Mouse (Mus musculus) testis, adult 2 months (tissue): ENCODE results near the gene Elk3.

Experiments used
- CTCF ChIP-seq: fragments of 200-500 bp; IDR thresholded peaks from 2 replicates; pipeline ENCODE4 v1.5.1; 2012; ENCODE audit warnings: low read depth, mild to moderate bottlenecking, inconsistent platforms, low read length, moderate library complexity; ENCODE audit not compliant: control insufficient read depth, insufficient read depth, insufficient replicate concordance
- POLR2A ChIP-seq: fragments of 200-500 bp; IDR thresholded peaks from 2 replicates; pipeline ENCODE4 v1.6.1; 2012; ENCODE audit warnings: low read depth, mild to moderate bottlenecking, inconsistent platforms, low read length, moderate library complexity; ENCODE audit not compliant: control insufficient read depth

DNA sequence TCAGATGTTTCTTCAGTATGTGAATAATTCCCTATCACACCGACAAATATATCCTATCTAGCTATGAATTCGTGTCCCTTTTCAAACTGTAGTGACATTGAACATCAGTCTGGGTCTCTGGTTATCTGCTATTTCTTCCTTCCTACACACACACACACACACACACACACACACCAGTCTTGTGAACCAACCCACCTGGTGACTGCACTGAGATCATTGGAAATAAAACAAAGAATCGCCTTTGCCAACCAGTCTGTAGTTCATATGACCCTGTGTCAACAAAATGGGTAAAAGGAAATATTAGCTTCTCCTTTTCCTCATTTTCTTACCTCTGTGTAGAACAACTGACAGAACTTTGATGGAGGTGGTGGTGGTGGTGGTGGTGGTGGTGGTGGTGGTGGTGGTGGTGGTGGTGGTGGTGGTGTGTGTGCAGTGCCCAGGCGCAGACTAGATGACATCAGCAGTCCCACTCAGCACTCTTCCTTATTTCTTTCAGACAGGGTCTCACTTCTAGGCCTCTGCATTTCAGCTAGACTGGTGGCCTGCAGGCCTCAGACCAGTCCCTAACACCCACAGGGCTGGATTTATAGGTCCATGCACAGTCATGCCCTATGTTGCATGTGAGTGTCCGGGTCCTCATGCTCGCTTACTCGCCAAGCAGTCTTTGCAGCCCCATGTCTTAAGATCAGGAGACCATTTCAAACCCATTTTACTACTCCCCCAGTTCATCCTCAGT lies 64.6 kb downstream of the Elk3 start:
- TF ChIP-seq CTCF (no peak), POLR2A (no peak)
